Mouse (Mus musculus) MEL (cell line): ENCODE measurements around the gene Ube2u. TPM values are rescaled to one million over a fixed set of nuclear protein-coding genes. Genes with fewer than 3 reads are reported as not detected.

ENCODE experiments used
- DNase-seq: peaks from one replicate; pipeline ENCODE4 v3.0.0; 2011; ENCODE audit warnings: low read depth, low spot score
- H3K27ac ChIP-seq: 2 replicates; pipeline ENCODE4 v1.5.1; 2012; ENCODE audit warnings: low read depth, mild to moderate bottlenecking, control low read depth, low read length, moderate library complexity; ENCODE audit not compliant: control insufficient read depth
- H3K27me3 ChIP-seq, 2 experiments: fragments of 150-350 bp in 1 of 2; sonication (generic) in 1 of 2; 2 replicates each; pipeline ENCODE4 v1.6.1; 2012; ENCODE audit warnings: low read length in 2 of 2, mild to moderate bottlenecking in 2 of 2, improper control_type of control experiment in 1 of 2, moderate library complexity in 1 of 2; ENCODE audit not compliant: insufficient read depth in 2 of 2, control insufficient read depth in 1 of 2
- H3K36me3 ChIP-seq, 2 experiments: 2 replicates each; pipeline ENCODE4 v1.6.1; 2012 to 2014; ENCODE audit warnings: low read length in 2 of 2, improper control_type of control experiment in 1 of 2, inconsistent platforms in 1 of 2, mild to moderate bottlenecking in 1 of 2; ENCODE audit not compliant: insufficient read depth in 2 of 2, control insufficient read depth in 1 of 2
- H3K4me1 ChIP-seq, 2 experiments: fragments of 150-350 bp in 1 of 2; sonication (generic) in 1 of 2; 2 replicates each; pipeline ENCODE4 v1.6.1; 2012; ENCODE audit warnings: low read length in 2 of 2, improper control_type of control experiment in 1 of 2, mild to moderate bottlenecking in 1 of 2; ENCODE audit not compliant: insufficient read depth in 2 of 2, control insufficient read depth in 1 of 2
- H3K4me3 ChIP-seq, 2 experiments: fragments of 150-350 bp in 1 of 2; sonication (generic) in 1 of 2; 2 replicates each; pipeline ENCODE4 v1.5.1; 2012; ENCODE audit warnings: low read depth in 2 of 2, low read length in 2 of 2, mild to moderate bottlenecking in 2 of 2, moderate library complexity in 2 of 2, control low read depth in 1 of 2, improper control_type of control experiment in 1 of 2; ENCODE audit not compliant: control insufficient read depth in 1 of 2, insufficient read depth in 1 of 2
- H3K79me2 ChIP-seq: 2 replicates; pipeline ENCODE4 v1.6.1; 2012; ENCODE audit warnings: mild to moderate bottlenecking, low read length, moderate library complexity; ENCODE audit not compliant: control insufficient read depth, poor library complexity, insufficient read depth
- H3K9ac ChIP-seq: 2 replicates; pipeline ENCODE4 v1.6.1; 2012; ENCODE audit warnings: low read depth, mild to moderate bottlenecking, control low read depth, low read length, moderate library complexity; ENCODE audit not compliant: control insufficient read depth, poor library complexity, severe bottlenecking
- H3K9me3 ChIP-seq: fragments of 150-350 bp; sonication (generic); replicated peaks from 2 replicates; pipeline ENCODE4 v1.6.1; 2012; ENCODE audit warnings: mild to moderate bottlenecking, low read length, improper control_type of control experiment, moderate library complexity; ENCODE audit not compliant: insufficient read depth
- BHLHE40 ChIP-seq: IDR thresholded peaks from 2 replicates; pipeline ENCODE4 v1.6.1; 2012; ENCODE audit warnings: low read depth, mild to moderate bottlenecking, inconsistent platforms, low read length, improper control_type of control experiment, borderline replicate concordance
- CHD1 ChIP-seq: IDR thresholded peaks from 2 replicates; pipeline ENCODE4 v1.6.1; 2012; ENCODE audit warnings: low read depth, mild to moderate bottlenecking, inconsistent platforms, low read length, improper control_type of control experiment
- CHD2 ChIP-seq: IDR thresholded peaks from 2 replicates; pipeline ENCODE4 v1.6.1; 2011; ENCODE audit warnings: low read length, improper control_type of control experiment
- ELF1 ChIP-seq: IDR thresholded peaks from 2 replicates; pipeline ENCODE4 v1.6.1; 2014; ENCODE audit warnings: low read depth, mild to moderate bottlenecking, inconsistent platforms, low read length, improper control_type of control experiment, moderate library complexity
- EP300 ChIP-seq, 2 experiments: IDR thresholded peaks; 2 replicates each; pipeline ENCODE4 v1.6.1; 2011; ENCODE audit warnings: improper control_type of control experiment in 2 of 2, low read length in 2 of 2, low read depth in 1 of 2, mild to moderate bottlenecking in 1 of 2
- ETS1 ChIP-seq: IDR thresholded peaks from 2 replicates; pipeline ENCODE4 v1.6.1; 2012; ENCODE audit warnings: low read depth, mild to moderate bottlenecking, inconsistent platforms, low read length, improper control_type of control experiment, moderate library complexity
- GABPA ChIP-seq: IDR thresholded peaks from 2 replicates; pipeline ENCODE4 v1.6.1; 2012; ENCODE audit warnings: low read depth, mild to moderate bottlenecking, inconsistent platforms, low read length, improper control_type of control experiment, moderate library complexity
- HCFC1 ChIP-seq: IDR thresholded peaks from 2 replicates; pipeline ENCODE4 v1.6.1; 2012; ENCODE audit warnings: low read depth, mild to moderate bottlenecking, inconsistent platforms, low read length, improper control_type of control experiment, moderate library complexity
- MEF2A ChIP-seq: IDR thresholded peaks from 2 replicates; pipeline ENCODE4 v1.6.1; 2014; ENCODE audit warnings: low read depth, mild to moderate bottlenecking, inconsistent platforms, low read length, improper control_type of control experiment; ENCODE audit not compliant: poor library complexity, insufficient replicate concordance, severe bottlenecking; ENCODE audit errors: extremely low read depth
- MXI1 ChIP-seq: IDR thresholded peaks from 2 replicates; pipeline ENCODE4 v1.6.1; 2011; ENCODE audit warnings: mild to moderate bottlenecking, low read depth, low read length, improper control_type of control experiment
- NELFE ChIP-seq: IDR thresholded peaks from 2 replicates; pipeline ENCODE4 v1.6.1; 2011; ENCODE audit warnings: low read depth, low read length, improper control_type of control experiment
- POLR2AphosphoS5 ChIP-seq: IDR thresholded peaks from 2 replicates; pipeline ENCODE4 v1.6.1; 2012; ENCODE audit warnings: low read depth, borderline replicate concordance, mild to moderate bottlenecking, inconsistent platforms, low read length, moderate library complexity, mixed read lengths
- RAD21 ChIP-seq: IDR thresholded peaks from 2 replicates; pipeline ENCODE4 v1.6.1; 2011; ENCODE audit warnings: mild to moderate bottlenecking, low read depth, low read length, improper control_type of control experiment
- SIN3A ChIP-seq: IDR thresholded peaks from 2 replicates; pipeline ENCODE4 v1.6.1; 2012; ENCODE audit warnings: low read length, improper control_type of control experiment, inconsistent platforms
- TCF12 ChIP-seq: IDR thresholded peaks from 2 replicates; pipeline ENCODE4 v1.6.1; 2014; ENCODE audit warnings: low read depth, mild to moderate bottlenecking, inconsistent platforms, low read length, improper control_type of control experiment, moderate library complexity
- UBTF ChIP-seq: IDR thresholded peaks from 2 replicates; pipeline ENCODE4 v1.6.1; 2012; ENCODE audit warnings: low read depth, mild to moderate bottlenecking, inconsistent platforms, low read length, improper control_type of control experiment, moderate library complexity, borderline replicate concordance; ENCODE audit not compliant: insufficient read depth
- USF1 ChIP-seq: IDR thresholded peaks from 2 replicates; pipeline ENCODE4 v1.6.1; 2014; ENCODE audit warnings: low read depth, mild to moderate bottlenecking, inconsistent platforms, low read length, improper control_type of control experiment, moderate library complexity
- ZNF384 ChIP-seq: IDR thresholded peaks from 2 replicates; pipeline ENCODE4 v1.6.1; 2012; ENCODE audit warnings: low read depth, mild to moderate bottlenecking, inconsistent platforms, low read length, improper control_type of control experiment
- polyA plus RNA-seq, 2 experiments: library from polyadenylated mRNA; stranded (reverse) in 1 of 2; unstranded in 1 of 2; fragments of >175 nt in 1 of 2; fragments of >200 nt in 1 of 2; gene quantifications; 2 replicates each; pipeline versions ENCODE4 v1.2.1 to v1.2.4; 2012; ENCODE audit warnings: low replicate concordance in 2 of 2, low read depth in 1 of 2; ENCODE audit not compliant: insufficient read length in 2 of 2, insufficient read depth in 1 of 2, missing spikeins in 1 of 2
- total RNA-seq: library from RNA; depleted of rRNA; stranded (reverse); fragments of 300-350 nt; gene quantifications from 2 replicates; pipeline ENCODE4 v1.2.3, GENCODE M21; 2012; rRNA removed

Gene Ube2u
- not detected in 2 replicates for total RNA-seq
- polyA plus RNA-seq, result not detected

GRCm38 (mm10) chr4:100478592-100479321, at the start of gene Ube2u:
Ube2u (plus strand) TSS chr4:100478849.
- H3K9me3 ChIP-seq, result no peaks in the 10 kb centered on the region
- TF ChIP-seq MXI1 (no peak), SIN3A (no peak), RAD21 (no peak), USF1 (no peak), TCF12 (no peak), NELFE (no peak), ETS1 (no peak), POLR2AphosphoS5 (no peak)
- no peaks in the 10 kb centered on the region for H3K27me3 ChIP-seq
- no peak within 1 kb of the TSS for H3K27ac ChIP-seq
- H3K79me2 ChIP-seq, result no peaks in the 10 kb centered on the region
- no peaks in the 10 kb centered on the region for H3K4me1 ChIP-seq
- no peak within 1 kb of the TSS for H3K9ac ChIP-seq
- no peak for DNase-seq
- no peak within 1 kb of the TSS for H3K4me3 ChIP-seq
- H3K36me3 ChIP-seq, result no peaks in the 10 kb centered on the region

DNA sequence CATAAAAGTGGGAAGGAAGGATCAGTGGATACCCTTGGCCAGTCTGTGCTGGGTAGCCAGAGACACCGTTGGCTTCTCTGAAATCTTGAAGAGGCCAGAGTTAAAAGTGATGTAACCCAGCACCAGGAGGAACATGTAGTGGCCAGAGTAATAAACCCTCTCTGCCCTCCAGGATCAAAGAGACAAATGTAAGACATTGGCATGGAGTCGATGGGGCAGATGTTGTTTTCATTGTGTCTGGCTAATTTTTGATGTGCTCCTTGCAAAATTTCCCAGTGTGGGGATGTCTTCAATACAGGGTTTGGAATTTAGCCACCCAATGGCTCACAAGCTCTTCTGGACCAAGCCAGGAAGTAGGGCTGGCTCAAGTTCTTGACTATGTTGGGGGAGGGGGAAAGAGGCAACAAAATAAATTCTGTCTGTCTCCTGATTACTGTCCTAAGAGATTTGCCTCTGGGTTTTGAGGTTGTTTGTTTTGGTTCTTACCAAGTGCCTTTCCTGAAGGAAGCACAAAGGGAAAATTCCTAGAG, 49.2 kb upstream of the Ube2u start:
- no peak overlapping the region for H3K4me3 ChIP-seq
- H3K27me3 ChIP-seq, result no peaks in the 10 kb centered on the region
- H3K79me2 ChIP-seq, result no peaks in the 10 kb centered on the region
- H3K4me1 ChIP-seq, result no peaks in the 10 kb centered on the region
- no peak for TF ChIP-seq UBTF
- TF ChIP-seq MEF2A, result no peak
- no peak for TF ChIP-seq BHLHE40
- TF ChIP-seq ELF1, result no peak
- no peak for TF ChIP-seq GABPA
- no peak for TF ChIP-seq ETS1
- no peak for TF ChIP-seq ZNF384
- TF ChIP-seq HCFC1, result no peak
- TF ChIP-seq EP300 (IDR thresholded peaks at IDR 0.05; ENCODE audit: low read depth in 1 of 2, low read length in 2 of 2), result no peak
- no peak for TF ChIP-seq CHD1
- TF ChIP-seq CHD2, result no peak
- TF ChIP-seq, all 39 proteins: peak for 0
- no peak for DNase-seq
- Histone ChIP-seq H3K36me3 (no peaks in the 10 kb centered on the region), H3K9me3 (no peaks in the 10 kb centered on the region), H3K27ac (no peak overlapping the region), H3K9ac (no peak overlapping the region)
